Mouse (Mus musculus): ENCODE measurements at regions not wholly inside any gene's neighbourhood (a gene's known extent, or its start where the extent isn't known, plus 50 kb on each side); places are given as distances from the start of the nearest gene placed in this dataset.

GRCm38 (mm10) chr3:121880355-121880754 lies 65.3 kb upstream of the Abcd3 start:
- Histone ChIP-seq H3K4me3 (no peak overlapping the region), H3K27ac (no peak overlapping the region)
- TF ChIP-seq CTCF (IDR thresholded peaks at IDR 0.05), result no peak
- intact Hi-C loops (cut with DNase I), result no loop called here
- DNase-seq, result no peak

DNA sequence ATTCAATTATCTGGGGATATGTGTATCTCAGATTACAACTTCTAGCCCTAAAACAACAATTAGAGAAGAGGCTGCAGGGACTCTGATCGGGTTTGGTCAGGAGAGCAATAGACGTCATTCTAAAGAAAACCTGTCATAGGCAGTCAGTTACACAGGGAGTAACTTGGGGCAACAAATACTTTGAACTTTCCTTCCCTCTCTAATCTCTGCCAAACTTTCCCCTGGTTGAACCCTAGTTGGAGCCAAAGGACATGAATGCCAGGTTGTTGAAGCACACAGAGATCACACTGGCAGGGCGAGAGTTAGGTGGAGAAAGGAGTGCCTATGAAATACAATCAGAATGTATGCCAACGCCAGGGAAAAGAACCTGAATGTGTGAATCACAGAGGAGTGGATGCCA lies 60.0 kb upstream of the Abcd3 start:
- no peak for TF ChIP-seq CTCF (IDR thresholded peaks at IDR 0.05)
- no peak for DNase-seq
- intact Hi-C loops (cut with DNase I), result no loop called here
- Histone ChIP-seq H3K27ac (no peak overlapping the region), H3K4me3 (no peak overlapping the region)

- intact Hi-C loops (cut with DNase I), result no loop called here
- no peak for DNase-seq
- TF ChIP-seq CTCF (IDR thresholded peaks at IDR 0.05), result no peak
- no peak overlapping the region for H3K4me3 ChIP-seq
- H3K27ac ChIP-seq, result no peak overlapping the region
These were observed 59.5 kb upstream of the Abcd3 start for GRCm38 (mm10) chr3:121874576-121874975.

DNA sequence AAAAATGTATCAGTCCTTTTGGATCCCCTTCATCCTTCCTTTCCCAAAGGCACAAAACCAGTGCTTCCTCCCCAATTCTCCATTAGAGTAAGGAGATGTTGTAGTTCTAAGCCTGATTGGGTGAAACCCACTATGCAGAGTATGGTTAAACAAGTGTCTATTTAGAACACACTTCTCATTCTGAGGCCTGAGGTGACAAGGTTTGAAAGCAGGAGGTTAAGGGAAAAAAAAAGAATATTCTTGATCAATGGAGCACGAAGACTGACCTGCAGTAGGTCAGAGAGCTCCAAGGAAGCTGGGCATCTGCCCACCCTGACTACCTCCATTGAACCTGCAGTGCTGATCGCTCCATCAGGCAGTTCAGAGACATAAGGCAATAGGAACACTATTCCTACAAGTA lies 58.5 kb upstream of the Abcd3 start:
- no peak for DNase-seq
- intact Hi-C loops (cut with DNase I), result no loop called here
- no peak for TF ChIP-seq CTCF (IDR thresholded peaks at IDR 0.05)
- Histone ChIP-seq H3K27ac (no peak overlapping the region), H3K4me3 (no peak overlapping the region)

DNA sequence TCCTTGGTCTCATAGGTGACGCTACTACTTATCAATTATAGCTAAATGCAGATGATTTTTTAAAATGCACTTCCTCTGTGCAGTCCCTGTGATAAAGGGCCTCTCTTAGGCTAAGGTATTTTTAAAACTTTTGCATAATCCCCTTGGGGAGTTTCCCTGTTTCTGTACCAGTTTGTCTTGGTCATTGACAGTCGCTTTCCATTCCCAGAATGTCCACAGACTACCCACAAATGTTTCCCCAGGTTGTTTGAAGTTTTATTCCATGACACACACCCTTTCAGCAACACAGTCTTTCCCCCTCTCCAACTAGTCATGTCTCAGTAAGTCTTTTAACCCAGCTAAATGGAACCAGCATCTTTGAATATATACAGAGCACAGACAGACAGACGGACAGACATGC lies 57.6 kb upstream of the Abcd3 start:
- DNase-seq, result no peak
- TF ChIP-seq CTCF (IDR thresholded peaks at IDR 0.05), result no peak
- Histone ChIP-seq H3K27ac (no peak overlapping the region), H3K4me3 (no peak overlapping the region)
- intact Hi-C loops (cut with DNase I), result no loop called here

- TF ChIP-seq CTCF (IDR thresholded peaks at IDR 0.05), result no peak
- intact Hi-C loops (cut with DNase I), result no loop called here
- Histone ChIP-seq H3K27ac (no peak overlapping the region), H3K4me3 (no peak overlapping the region)
- no peak for DNase-seq
These were observed 56.7 kb upstream of the Abcd3 start for GRCm38 (mm10) chr3:121871795-121872194.

- intact Hi-C loops (cut with DNase I), result no loop called here
- TF ChIP-seq CTCF (IDR thresholded peaks at IDR 0.05), result no peak
- no peak overlapping the region for H3K27ac ChIP-seq
- DNase-seq, result no peak
- H3K4me3 ChIP-seq, result no peak overlapping the region
These were observed 55.6 kb upstream of the Abcd3 start for GRCm38 (mm10) chr3:121870726-121871125.

DNA sequence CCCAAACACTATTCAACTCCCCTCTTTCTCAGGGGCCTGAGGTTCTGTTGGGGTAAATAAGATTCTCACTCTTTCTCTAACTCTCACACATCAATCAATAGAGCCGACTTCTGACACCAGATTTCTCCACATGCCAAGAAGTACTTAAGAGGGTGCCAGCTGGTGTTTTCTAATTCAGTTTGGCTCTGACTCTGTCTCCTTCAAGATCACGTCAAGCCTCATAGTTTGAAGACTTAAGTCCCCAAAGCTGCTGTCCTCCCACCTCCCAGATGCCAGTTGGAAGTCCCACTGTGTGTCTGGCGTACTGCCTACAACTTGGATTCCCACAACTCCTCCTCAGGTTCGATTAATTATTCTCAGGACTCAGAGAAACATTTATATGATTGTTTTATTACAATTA lies 54.6 kb upstream of the Abcd3 start:
- intact Hi-C loops (cut with DNase I), result no loop called here
- DNase-seq, result no peak
- no peak overlapping the region for H3K4me3 ChIP-seq
- no peak overlapping the region for H3K27ac ChIP-seq
- no peak for TF ChIP-seq CTCF (IDR thresholded peaks at IDR 0.05)

- DNase-seq, result no peak
- no peak overlapping the region for H3K4me3 ChIP-seq
- TF ChIP-seq CTCF (IDR thresholded peaks at IDR 0.05), result no peak
- H3K27ac ChIP-seq, result no peak overlapping the region
- intact Hi-C loops (cut with DNase I), result no loop called here
These were observed 52.2 kb upstream of the Abcd3 start for GRCm38 (mm10) chr3:121867301-121867700.

- Histone ChIP-seq H3K27ac (no peak overlapping the region), H3K4me3 (no peak overlapping the region)
- DNase-seq, result no peak
- TF ChIP-seq CTCF (IDR thresholded peaks at IDR 0.05), result no peak
- intact Hi-C loops (cut with DNase I), result no loop called here
These were observed 49.8 kb upstream of the Abcd3 start for GRCm38 (mm10) chr3:121864734-121865445.
